ENCODE assay signal across 8 mouse cellular contexts in genomic region chr14:25226840-25227506, GRCm38 (mm10).
DNase-seq lines count a peak whose midpoint lies in the region; ATAC-seq and TF ChIP-seq lines count a peak whose summit lies in the region.

No protein-coding gene starts in this region.

- TF ChIP-seq CTCF in left cerebral cortex, adult 2 months (IDR thresholded peaks at IDR 0.05), result no peak

- no peak overlapping the region for H3K4me3 ChIP-seq in left cerebral cortex, adult 2 months
- H3K4me3 ChIP-seq in heart, embryonic 15.5 days, result no peak overlapping the region
- H3K4me3 ChIP-seq in liver, embryonic 15.5 days (replicated peaks), result no peak overlapping the region
- no peak overlapping the region; the same call in 1 of the 2 replicates for H3K4me3 ChIP-seq in stomach, embryonic 16.5 days (replicated peaks; ENCODE audit: low read length)

- peak overlapping the region; percentile 87 for H3K27ac ChIP-seq in left cerebral cortex, adult 2 months
- peak overlapping the region; percentile 56 for H3K27ac ChIP-seq in heart, embryonic 15.5 days
- 0 out of 2 replicates have a peak overlapping the region, but pooled peaks have one; percentile 19 for H3K27ac ChIP-seq in liver, embryonic 15.5 days (replicated peaks)
- H3K27ac ChIP-seq in stomach, embryonic 16.5 days (ENCODE audit: low read length), result peak overlapping the region; percentile 98

- H3K9ac ChIP-seq in heart, embryonic 15.5 days, result no peak overlapping the region
- no peak overlapping the region for H3K9ac ChIP-seq in liver, embryonic 15.5 days
- H3K9ac ChIP-seq in stomach, embryonic 16.5 days (ENCODE audit: low read length), result peak overlapping the region; percentile 51

- DNase-seq in left cerebral cortex, adult 2 months (ENCODE audit: extremely low spot score in 1 of 2, low spot score in 2 of 2), result no peak
- DNase-seq in left cerebral cortex, postnatal 4 days, result no peak
- DNase-seq in cerebellum, postnatal 10 days, result peak; percentile 55 to 63
- no peak for DNase-seq in urinary bladder, postnatal 10 days (ENCODE audit: low spot score)

- no peaks in the 10 kb centered on the region for H3K9me3 ChIP-seq in heart, embryonic 15.5 days (replicated peaks)
- no peaks in the 10 kb centered on the region for H3K9me3 ChIP-seq in liver, embryonic 15.5 days (replicated peaks)
- H3K9me3 ChIP-seq in stomach, embryonic 16.5 days (replicated peaks; ENCODE audit: control insufficient read depth, low read length), result no peaks in the 10 kb centered on the region

- intact Hi-C loops in left cerebral cortex, adult 2 months (cut with DNase I), result loop anchor here (2.0 to 5.0 kb wide), 2 partner anchors 80 to 152 kb away; no protein-coding TSS in a partner anchor
- intact Hi-C loops in left cerebral cortex, postnatal 4 days (cut with DNase I), result no loop called here

- H3K27me3 ChIP-seq in heart, embryonic 15.5 days, result no peaks in the 10 kb centered on the region
- no peaks in the 10 kb centered on the region for H3K27me3 ChIP-seq in liver, embryonic 15.5 days
- no peaks in the 10 kb centered on the region for H3K27me3 ChIP-seq in stomach, embryonic 16.5 days (ENCODE audit: control insufficient read depth, insufficient read depth, low read length)

- peak overlapping the region; percentile 37 for H3K4me2 ChIP-seq in heart, embryonic 15.5 days
- H3K4me2 ChIP-seq in liver, embryonic 15.5 days, result peak overlapping the region; percentile 25
- H3K4me2 ChIP-seq in stomach, embryonic 16.5 days (ENCODE audit: low read depth, low read length), result peak overlapping the region; percentile 44

- H3K4me1 ChIP-seq in heart, embryonic 15.5 days (replicated peaks), result peaks cover 41% of the 10 kb centered on the region
- 0 out of 2 replicates have a peak, but pooled peaks cover 5% of the 10 kb centered on the region for H3K4me1 ChIP-seq in liver, embryonic 15.5 days (replicated peaks)
- H3K4me1 ChIP-seq in stomach, embryonic 16.5 days (ENCODE audit: control insufficient read depth, insufficient read depth, low read length), result peaks cover 53% of the 10 kb centered on the region

- ATAC-seq in heart, embryonic 15.5 days (replicated peaks; ENCODE audit: insufficient number of reproducible peaks, insufficient read depth, low FRiP score, low read depth), result no peak
- no peak for ATAC-seq in liver, embryonic 15.5 days (ENCODE audit: insufficient read depth)
- peak; percentile 9; the same call in 1 of the 2 replicates for ATAC-seq in stomach, embryonic 16.5 days (ENCODE audit: insufficient read depth, low FRiP score)
- ATAC-seq in megakaryocyte-erythroid progenitor cell, adult 5-6 weeks (replicated peaks; ENCODE audit: low FRiP score, low TSS enrichment, poor library complexity, severe bottlenecking), result no peak

- 51% methylated on average over 7 of the region's 7 CpGs for WGBS in heart, embryonic 15.5 days
- WGBS in liver, embryonic 15.5 days (ENCODE audit: insufficient replicate concordance), result 49% methylated on average over 7 of the region's 7 CpGs
- WGBS in stomach, embryonic 16.5 days, result 28% methylated on average over 7 of the region's 7 CpGs

- H3K36me3 ChIP-seq in heart, embryonic 15.5 days, result no peaks in the 10 kb centered on the region
- no peaks in the 10 kb centered on the region for H3K36me3 ChIP-seq in liver, embryonic 15.5 days (replicated peaks)
- H3K36me3 ChIP-seq in stomach, embryonic 16.5 days (ENCODE audit: control insufficient read depth, insufficient read depth, low read length), result no peaks in the 10 kb centered on the region

Comparison
In these comparisons a context has a peak if more than half of its experiments do, and no peak if none do; other contexts are left out.
1. DNase-seq: peak in cerebellum, postnatal 10 days (2 of 2); none in left cerebral cortex, adult 2 months (0 of 2), left cerebral cortex, postnatal 4 days (single experiment) and urinary bladder, postnatal 10 days (single experiment).
2. H3K27ac ChIP-seq: peak in every context shown above with its lines; median percentile 98 in stomach, embryonic 16.5 days; 87 in left cerebral cortex, adult 2 months; 56 in heart, embryonic 15.5 days; 19 in liver, embryonic 15.5 days.
3. Peak in every context shown above with its lines, with median percentiles within 50 percentile points of each other: H3K4me2 ChIP-seq.